Mouse (Mus musculus) limb, embryonic 14.5 days (tissue): ENCODE measurements around the gene Rhof. TPM values are rescaled to one million over a fixed set of nuclear protein-coding genes. Genes with fewer than 3 reads are reported as not detected.
"Not testable (repeated sequence)": the region's sequence is repeated elsewhere in the genome, so short reads cannot be mapped to it uniquely, and the experiment has no call there.

Experiments used
- ATAC-seq: fragments of 200-750 bp; cut with Nextera tagmentation; 2 replicates; pipeline ENCODE4 v1.8.0; 2017; ENCODE audit warnings: low read depth, moderate number of reproducible peaks, moderate TSS enrichment; ENCODE audit not compliant: low FRiP score
- DNase-seq: peaks from one replicate; pipeline ENCODE4 v3.0.0-alpha.2; 2015; ENCODE audit warnings: low spot score
- H3K27ac ChIP-seq: fragments of 300-500 bp; sonication (generic); replicated peaks from 2 replicates; pipeline ENCODE4 v1.5.1; 2014; ENCODE audit warnings: low read depth, mild to moderate bottlenecking, low read length, moderate library complexity, mixed read lengths
- H3K27me3 ChIP-seq: fragments of 300-500 bp; sonication (generic); 2 replicates; pipeline ENCODE4 v1.6.1; 2014; ENCODE audit warnings: low read length, mixed read lengths; ENCODE audit not compliant: control insufficient read depth, insufficient read depth
- H3K36me3 ChIP-seq: fragments of 300-500 bp; sonication (generic); 2 replicates; pipeline ENCODE4 v1.6.1; 2014; ENCODE audit warnings: mild to moderate bottlenecking, low read length, moderate library complexity, mixed read lengths; ENCODE audit not compliant: control insufficient read depth, insufficient read depth
- H3K4me1 ChIP-seq: fragments of 300-500 bp; sonication (generic); 2 replicates; pipeline ENCODE4 v1.6.1; 2014; ENCODE audit warnings: antibody characterized with exemption, low read length, mixed read lengths; ENCODE audit not compliant: control insufficient read depth, insufficient read depth
- H3K4me2 ChIP-seq: fragments of 300-500 bp; sonication (generic); replicated peaks from 2 replicates; pipeline ENCODE4 v1.6.1; 2014; ENCODE audit warnings: low read depth, mild to moderate bottlenecking, low read length, moderate library complexity; ENCODE audit not compliant: severe bottlenecking
- H3K4me3 ChIP-seq: fragments of 300-500 bp; sonication (generic); replicated peaks from 2 replicates; pipeline ENCODE4 v1.5.1; 2014; ENCODE audit warnings: low read length
- H3K9ac ChIP-seq: fragments of 300-500 bp; sonication (generic); 2 replicates; pipeline ENCODE4 v1.6.1; 2014; ENCODE audit warnings: mild to moderate bottlenecking, low read depth, low read length, moderate library complexity; ENCODE audit not compliant: severe bottlenecking
- H3K9me3 ChIP-seq: fragments of 300-500 bp; sonication (generic); 2 replicates; pipeline ENCODE4 v1.6.1; 2016; ENCODE audit warnings: low read length; ENCODE audit not compliant: control insufficient read depth
- POLR2A ChIP-seq: fragments of 200-500 bp; IDR thresholded peaks from 2 replicates; pipeline ENCODE4 v1.8.0; 2012; ENCODE audit warnings: inconsistent platforms, mild to moderate bottlenecking, moderate library complexity, borderline replicate concordance; ENCODE audit not compliant: insufficient read depth, insufficient read length; ENCODE audit errors: extremely low read depth
- WGBS: fragments of 180-500 bp; shearing (Covaris S2); extraction: QIAGEN DNeasy Blood & Tissue Kit; methylation state at CpG from one replicate; pipeline ENCODE4 v1.1.7; 2014; 5-methylcytosine and 5-hydroxymethylcytosine counted together
- polyA plus RNA-seq, 2 experiments: library from polyadenylated mRNA; depleted of rRNA in 1 of 2; stranded (reverse) in 1 of 2; unstranded in 1 of 2; fragments of >200 nt; fragmentation: Nextera tagmentation in 1 of 2; extraction: Ambion mirVana in 1 of 2; gene quantifications; 2 replicates each; pipeline versions ENCODE4 v1.2.1 to v1.2.3; 2012 to 2014

Gene Rhof
- polyA plus RNA-seq, 2 experiments, result 3.9 to 5.8 TPM

GRCm38 (mm10) chr5:123064207-123064606, 68.3 kb downstream of the Rhof start:
- DNase-seq, result peak; percentile 97
- Histone ChIP-seq H3K36me3 (no peaks in the 10 kb centered on the region), H3K4me2 (no peak overlapping the region), H3K4me3 (no peak overlapping the region), H3K27me3 (no peaks in the 10 kb centered on the region), H3K9me3 (no peaks in the 10 kb centered on the region), H3K9ac (no peak overlapping the region), H3K27ac (no peak overlapping the region), H3K4me1 (peaks cover 6% of the 10 kb centered on the region)
- TF ChIP-seq POLR2A, result no peak
- WGBS, result 25% methylated on average over 6 of the region's 6 CpGs
- ATAC-seq, result no peak

GRCm38 (mm10) chr5:123063141-123063540, 69.4 kb downstream of the Rhof start:
- H3K4me1 ChIP-seq, result peaks cover 10% of the 10 kb centered on the region
- no peaks in the 10 kb centered on the region for H3K36me3 ChIP-seq
- H3K4me3 ChIP-seq, result no peak overlapping the region
- 79% methylated on average over 3 of the region's 3 CpGs for WGBS
- H3K27me3 ChIP-seq, result no peaks in the 10 kb centered on the region
- DNase-seq (no peak), ATAC-seq (no peak)
- no peak overlapping the region for H3K4me2 ChIP-seq
- no peak overlapping the region for H3K27ac ChIP-seq
- no peaks in the 10 kb centered on the region for H3K9me3 ChIP-seq
- no peak overlapping the region for H3K9ac ChIP-seq
- no peak for TF ChIP-seq POLR2A

- 74% methylated on average over 5 of the region's 6 CpGs for WGBS
Measured at GRCm38 (mm10) chr5:123061402-123061749, 71.1 kb downstream of the Rhof start.

GRCm38 (mm10) chr5:123060706-123061401, 71.6 kb downstream of the Rhof start:
- no peak overlapping the region for H3K9ac ChIP-seq
- no peaks in the 10 kb centered on the region for H3K9me3 ChIP-seq
- ATAC-seq (no peak), DNase-seq (no peak)
- H3K4me1 ChIP-seq, result peaks cover 11% of the 10 kb centered on the region
- no peak overlapping the region for H3K4me3 ChIP-seq
- peak overlapping the region; percentile 30; the same call in 1 of the 2 replicates for H3K4me2 ChIP-seq
- TF ChIP-seq POLR2A, result no peak
- H3K36me3 ChIP-seq, result no peaks in the 10 kb centered on the region
- 42% methylated on average over 9 of the region's 9 CpGs for WGBS
- peak overlapping the region; percentile 61 for H3K27ac ChIP-seq
- no peaks in the 10 kb centered on the region for H3K27me3 ChIP-seq

More at GRCm38 (mm10) chr5:123061402-123061749, 71.1 kb downstream of the Rhof start:
- not testable (repeated sequence) for H3K36me3 ChIP-seq, H3K4me3 ChIP-seq, H3K9ac ChIP-seq, ATAC-seq, H3K27me3 ChIP-seq, H3K27ac ChIP-seq, H3K9me3 ChIP-seq, DNase-seq, H3K4me2 ChIP-seq
- peaks cover 11% of the 10 kb centered on the region for H3K4me1 ChIP-seq

- Histone ChIP-seq H3K4me1 (peaks cover 11% of the 10 kb centered on the region), H3K4me2 (peak overlapping the region; percentile 30), H3K36me3 (no peaks in the 10 kb centered on the region), H3K4me3 (no peak overlapping the region), H3K9ac (0 out of 2 replicates have a peak overlapping the region, but pooled peaks have one; percentile 35), H3K27ac (peak overlapping the region; percentile 61; the same call in 1 of the 2 replicates), H3K27me3 (no peaks in the 10 kb centered on the region), H3K9me3 (no peaks in the 10 kb centered on the region)
- TF ChIP-seq POLR2A, result no peak
- 17% methylated on average over 14 of the region's 14 CpGs for WGBS
- DNase-seq, result peak; percentile 42
- no peak for ATAC-seq
Measured at GRCm38 (mm10) chr5:123059757-123060520, 72.6 kb downstream of the Rhof start.
